ENCODE assay signal across 8 mouse cellular contexts in the genomic region with DNA sequence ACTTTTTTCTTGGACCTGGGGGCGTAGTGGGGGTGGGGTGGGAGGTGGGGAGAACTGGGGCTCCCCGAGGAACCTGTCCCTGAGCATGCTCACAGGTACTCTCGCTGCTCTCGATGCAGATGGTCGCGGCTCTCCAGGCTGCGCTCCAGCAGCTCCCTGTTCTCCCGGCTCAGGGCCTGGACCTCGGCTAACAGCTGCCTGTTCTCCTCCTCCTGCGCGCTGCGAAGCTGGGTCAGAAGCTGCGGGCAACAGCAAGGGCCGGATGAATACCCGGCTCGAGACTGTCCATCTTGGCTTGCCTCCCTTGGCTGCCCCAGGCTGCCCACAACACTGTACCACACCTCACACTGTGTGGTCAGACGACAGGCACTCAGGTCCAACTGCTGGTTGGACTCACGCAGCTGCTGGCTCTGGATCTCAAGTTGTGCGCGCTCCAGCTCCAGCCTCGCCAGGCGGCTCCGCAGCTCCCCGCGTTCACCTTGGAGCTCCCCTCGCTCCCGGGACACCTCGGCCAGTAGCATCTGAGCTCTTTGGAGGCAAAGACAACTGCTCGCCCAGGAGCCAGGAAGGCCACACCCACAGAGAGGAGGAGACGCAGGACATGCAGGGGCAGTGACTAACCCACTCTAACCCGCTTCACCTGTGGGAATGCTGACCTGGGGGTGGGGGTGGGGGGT. TPM values are rescaled to one million over a fixed set of nuclear protein-coding genes. Genes with fewer than 3 reads are reported as not detected.
DNase-seq lines count a peak whose midpoint lies in the region; ATAC-seq and TF ChIP-seq lines count a peak whose summit lies in the region.

No protein-coding gene starts in this region.

- DNase-seq in adrenal gland, postnatal 25 days, result peak; percentile 34
- DNase-seq in adrenal gland, postnatal 4 days (ENCODE audit: low spot score in 2 of 2), result no peak
- no peak for DNase-seq in neural tube, embryonic 11.5 days (ENCODE audit: low spot score)
- no peak for DNase-seq in neural tube, embryonic 10.5 days (ENCODE audit: extremely low spot score, low spot score)
- DNase-seq in limb, embryonic 10.5 days (ENCODE audit: low spot score), result no peak
- no peak for DNase-seq in stomach, postnatal 0 days (ENCODE audit: low spot score)
- DNase-seq in thymus, postnatal 10 days (ENCODE audit: low spot score in 2 of 2), result no peak
- no peak for DNase-seq in ovary, postnatal 36 days (ENCODE audit: low spot score)

- H3K9ac ChIP-seq in neural tube, embryonic 11.5 days (ENCODE audit: low read length), result no peak overlapping the region
- no peak overlapping the region for H3K9ac ChIP-seq in stomach, postnatal 0 days (ENCODE audit: low read length)

- peak overlapping the region; percentile 12; the same call in 1 of the 2 replicates for H3K4me2 ChIP-seq in neural tube, embryonic 11.5 days (ENCODE audit: low read depth)
- H3K4me2 ChIP-seq in stomach, postnatal 0 days (replicated peaks; ENCODE audit: low read depth), result peak overlapping the region; percentile 29; the same call in 1 of the 2 replicates

- no peaks in the 10 kb centered on the region for H3K36me3 ChIP-seq in neural tube, embryonic 11.5 days (ENCODE audit: control insufficient read depth, insufficient read depth, low read length)
- no peaks in the 10 kb centered on the region for H3K36me3 ChIP-seq in limb, embryonic 10.5 days
- H3K36me3 ChIP-seq in stomach, postnatal 0 days (ENCODE audit: control insufficient read depth, insufficient read depth, low read length), result no peaks in the 10 kb centered on the region

- H3K27ac ChIP-seq in neural tube, embryonic 11.5 days (ENCODE audit: low read depth, low read length), result no peak overlapping the region
- H3K27ac ChIP-seq in limb, embryonic 10.5 days, result peak overlapping the region; percentile 30; the same call in 1 of the 2 replicates
- H3K27ac ChIP-seq in stomach, postnatal 0 days (replicated peaks), result no peak overlapping the region

- H3K4me3 ChIP-seq in neural tube, embryonic 11.5 days (ENCODE audit: low read depth, low read length), result peak overlapping the region; percentile 11; the same call in 1 of the 2 replicates
- H3K4me3 ChIP-seq in limb, embryonic 10.5 days, result peak overlapping the region; percentile 38
- peak overlapping the region; percentile 6; the same call in 1 of the 2 replicates for H3K4me3 ChIP-seq in stomach, postnatal 0 days (ENCODE audit: low read depth, low read length)

- TF ChIP-seq EP300 in stomach, postnatal 0 days (optimal IDR thresholded peaks at IDR 0.05), result no peak

- H3K27me3 ChIP-seq in neural tube, embryonic 11.5 days (ENCODE audit: control insufficient read depth, insufficient read depth, low read length), result peaks cover 36% of the 10 kb centered on the region
- H3K27me3 ChIP-seq in limb, embryonic 10.5 days (ENCODE audit: low read depth, poor library complexity, severe bottlenecking), result peaks cover 98% of the 10 kb centered on the region
- peaks cover 2% of the 10 kb centered on the region; the same call in 1 of the 2 replicates for H3K27me3 ChIP-seq in stomach, postnatal 0 days (ENCODE audit: control insufficient read depth, insufficient read depth, low read length)

- 0 out of 2 replicates have a peak, but pooled peaks cover 4% of the 10 kb centered on the region for H3K4me1 ChIP-seq in neural tube, embryonic 11.5 days (ENCODE audit: control insufficient read depth, insufficient read depth, low read length)
- H3K4me1 ChIP-seq in limb, embryonic 10.5 days, result peaks cover 15% of the 10 kb centered on the region
- no peaks in the 10 kb centered on the region; the same call in 1 of the 2 replicates for H3K4me1 ChIP-seq in stomach, postnatal 0 days (replicated peaks; ENCODE audit: control insufficient read depth, insufficient read depth)

- no peak for ATAC-seq in neural tube, embryonic 11.5 days (ENCODE audit: insufficient read depth, low FRiP score, low TSS enrichment)
- ATAC-seq in stomach, postnatal 0 days (ENCODE audit: low FRiP score, low TSS enrichment), result no peak

- H3K9me3 ChIP-seq in neural tube, embryonic 11.5 days (ENCODE audit: control insufficient read depth, low read length), result no peaks in the 10 kb centered on the region
- H3K9me3 ChIP-seq in limb, embryonic 10.5 days (replicated peaks), result no peaks in the 10 kb centered on the region
- no peaks in the 10 kb centered on the region for H3K9me3 ChIP-seq in stomach, postnatal 0 days (ENCODE audit: control insufficient read depth, low read length)

- no peak for TF ChIP-seq CTCF in stomach, postnatal 0 days (IDR thresholded peaks at IDR 0.05; ENCODE audit: low read depth)

- 4% methylated on average over 31 of the region's 31 CpGs for WGBS in neural tube, embryonic 11.5 days
- WGBS in limb, embryonic 10.5 days, result 4% methylated on average over 31 of the region's 31 CpGs
- 4% methylated on average over 31 of the region's 31 CpGs for WGBS in stomach, postnatal 0 days

RNA-seq across cellular contexts. Expression of gene Rps6ka4, which starts 7.5 kb away (rescaled TPM):
- 25.9 and 38.6 TPM in 2 replicates for total RNA-seq in adrenal gland, postnatal 25 days (2021)
- total RNA-seq in adrenal gland, postnatal 4 days (2021), result 10 to 100 TPM; 26.9 to 33.4 TPM
- 4.7 and 6.7 TPM in 2 replicates for polyA plus RNA-seq in neural tube, embryonic 11.5 days (2014; fragmentation: Nextera tagmentation; extraction: Ambion mirVana)
- polyA plus RNA-seq in limb, embryonic 10.5 days (2016; fragmentation: Nextera tagmentation; extraction: Ambion mirVana), result 2.8 and 4.8 TPM in 2 replicates
- 34.7 and 34.9 TPM in 2 replicates for polyA plus RNA-seq in stomach, postnatal 0 days (2015; fragmentation: Nextera tagmentation; extraction: Ambion mirVana)

RNA-seq across cellular contexts. Expression of gene Ccdc88b, which starts 10.0 kb away (rescaled TPM):
- 0.62 and 1.1 TPM in 2 replicates for total RNA-seq in adrenal gland, postnatal 25 days (2021)
- total RNA-seq in adrenal gland, postnatal 4 days (2021), result 1 to 10 TPM; 1.5 to 2.0 TPM
- 0.89 and 1.0 TPM in 2 replicates for polyA plus RNA-seq in neural tube, embryonic 11.5 days (2014; fragmentation: Nextera tagmentation; extraction: Ambion mirVana)
- 0.15 and 0.61 TPM in 2 replicates for polyA plus RNA-seq in limb, embryonic 10.5 days (2016; fragmentation: Nextera tagmentation; extraction: Ambion mirVana)
- polyA plus RNA-seq in stomach, postnatal 0 days (2015; fragmentation: Nextera tagmentation; extraction: Ambion mirVana), result 0.34 and 0.45 TPM in 2 replicates
